Mouse (Mus musculus) Patski (cell line): ENCODE measurements around the gene Secisbp2. TPM values are rescaled to one million over a fixed set of nuclear protein-coding genes. Genes with fewer than 3 reads are reported as not detected.

Experiments used
- ATAC-seq: fragments of 100-300 bp; one replicate; pipeline ENCODE4 v1.8.0; 2021
- CTCF ChIA-PET: fragments of 350-600 bp; sonication (Branson Sonifier 250); formaldehyde crosslinking; loops from one replicate; lab custom pipeline; 2022; ENCODE audit warnings: inconsistent platforms; lab: Charles Lee
- POLR2A ChIA-PET: fragments of 350-600 bp; sonication (Branson Sonifier 250); formaldehyde crosslinking; loops from one replicate; lab custom pipeline; 2022; ENCODE audit warnings: antibody characterized with exemption, inconsistent platforms; lab: Charles Lee
- DNase-seq: peaks from one replicate; pipeline ENCODE4 v3.0.0-alpha.2; 2011; ENCODE audit warnings: low read depth, low spot score
- H3K27me3 ChIP-seq: fragments of 371-371 bp; one replicate; pipeline ENCODE4 v1.5.1; 2021
- CTCF ChIP-seq: fragments of 100-300 bp; IDR thresholded peaks from one replicate; pipeline ENCODE4 v1.5.1; 2021
- in situ Hi-C: fragments of 300-500 bp; cut with MboI; formaldehyde crosslinking; loops from 3 replicates; pipeline ENCODE4 v1.11.1; 2018; ENCODE audit warnings: low pct_unique_long_range_greater_than_20kb, mixed read lengths
- polyA plus RNA-seq: library from polyadenylated mRNA; unstranded; gene quantifications from one replicate; pipeline ENCODE4 v1.2.3, GENCODE M21; 2021

The Secisbp2 gene
- polyA plus RNA-seq, 1 experiment from 2014 or later = 16.1 TPM

DNA sequence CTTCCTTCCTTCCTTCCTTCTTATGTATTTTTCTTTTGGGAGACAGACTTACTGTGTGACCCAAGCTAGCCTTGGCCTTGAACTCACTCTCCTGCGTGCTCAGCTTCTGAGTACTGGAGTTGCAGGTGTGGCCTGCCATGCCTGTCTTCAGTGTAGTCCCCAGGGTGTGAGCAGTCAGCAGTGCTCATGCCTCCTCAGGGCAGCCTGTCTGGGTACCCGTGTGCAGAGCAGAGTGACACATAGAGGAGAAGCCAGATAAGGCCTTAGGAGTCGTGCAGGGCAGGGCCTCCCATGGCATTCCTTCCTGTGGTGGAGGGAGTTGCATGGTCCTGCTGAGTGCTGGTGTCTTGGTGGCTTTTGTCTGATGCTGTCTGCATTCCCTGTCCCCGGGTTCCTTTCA is 27.8 kb downstream of the Secisbp2 start:
- ChIA-PET CTCF (no interaction called here), POLR2A (interaction anchor here (1.8 kb wide), 1 partner anchor 11 kb away, joined by 10 read pairs; no protein-coding TSS in a partner anchor)
- in situ Hi-C loops = no loop called here
- ATAC-seq (no peak), DNase-seq (no peak)
- H3K27me3 ChIP-seq = no peaks in the 10 kb centered on the region
- no peak for TF ChIP-seq CTCF

- ChIA-PET POLR2A (no interaction called here), CTCF (no interaction called here)
- DNase-seq = no peak
- TF ChIP-seq CTCF = no peak
- no peaks in the 10 kb centered on the region for H3K27me3 ChIP-seq
- no peak for ATAC-seq
- in situ Hi-C loops = no loop called here
Observed at GRCm38 (mm10) chr13:51681076-51681475, 29.6 kb downstream of the Secisbp2 start.

DNA sequence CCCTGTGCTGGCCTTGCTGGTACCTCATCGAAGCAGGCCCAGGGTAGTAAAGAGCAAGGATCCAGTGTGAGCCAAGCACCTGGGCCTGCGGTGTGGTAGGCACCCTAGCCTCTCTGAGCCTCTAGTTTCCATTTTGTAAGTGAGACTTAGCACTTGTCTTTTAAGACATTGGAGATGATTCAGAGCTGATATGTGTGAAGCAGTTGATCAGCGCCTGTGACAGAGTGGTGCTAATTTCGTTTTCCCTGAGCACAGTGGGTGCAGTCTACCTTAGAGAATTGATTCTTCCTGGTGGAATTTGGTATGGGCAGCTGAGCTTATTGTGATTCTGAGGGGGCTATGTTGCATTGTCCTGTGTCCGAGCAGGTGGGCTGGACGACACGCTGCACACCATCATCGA is 30.1 kb downstream of the Secisbp2 start:
- no peaks in the 10 kb centered on the region for H3K27me3 ChIP-seq
- DNase-seq = no peak
- no peak for TF ChIP-seq CTCF
- POLR2A ChIA-PET = no interaction called here
- ATAC-seq = no peak
- CTCF ChIA-PET = no interaction called here
- in situ Hi-C loops = no loop called here

DNA sequence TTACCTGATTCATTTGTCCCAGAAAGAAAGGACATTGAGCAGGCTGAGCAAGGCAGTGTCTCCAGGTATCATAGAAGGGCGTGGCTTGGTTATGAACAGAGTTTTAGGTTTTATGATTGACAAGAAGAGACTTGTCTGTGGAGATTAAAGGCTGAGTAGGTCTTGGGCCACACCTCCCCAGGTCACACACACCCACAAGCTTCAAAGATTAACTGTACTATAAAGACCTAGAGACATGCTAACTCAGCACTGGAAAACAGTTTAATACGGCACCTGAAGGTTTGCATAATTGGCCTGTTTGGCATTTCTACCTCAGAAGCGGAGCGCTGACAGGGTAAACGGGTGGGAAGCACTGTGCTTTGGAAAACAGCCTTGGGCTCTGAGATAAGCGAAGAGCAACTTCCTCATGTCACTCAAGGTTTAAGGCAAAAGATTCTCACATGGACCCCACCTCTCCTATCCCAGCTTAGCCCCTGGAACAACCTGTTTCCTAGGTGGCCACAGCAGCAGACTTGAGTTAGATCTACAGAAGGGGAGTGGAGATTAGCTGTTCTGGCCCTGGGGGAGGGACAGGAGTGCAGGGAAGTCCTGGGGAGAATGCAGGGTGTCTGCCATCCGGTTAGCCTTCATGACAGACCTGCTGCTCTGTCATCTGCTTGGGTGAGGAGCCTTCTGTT is 33.9 kb downstream of the Secisbp2 start:
- ChIA-PET POLR2A (interaction anchor here (0.6 kb wide), 1 partner anchor 262 kb away, joined by 3 read pairs; no protein-coding TSS in a partner anchor), CTCF (no interaction called here)
- H3K27me3 ChIP-seq = no peaks in the 10 kb centered on the region
- no peak for TF ChIP-seq CTCF
- DNase-seq = no peak
- ATAC-seq = no peak
- in situ Hi-C loops = no loop called here

DNA sequence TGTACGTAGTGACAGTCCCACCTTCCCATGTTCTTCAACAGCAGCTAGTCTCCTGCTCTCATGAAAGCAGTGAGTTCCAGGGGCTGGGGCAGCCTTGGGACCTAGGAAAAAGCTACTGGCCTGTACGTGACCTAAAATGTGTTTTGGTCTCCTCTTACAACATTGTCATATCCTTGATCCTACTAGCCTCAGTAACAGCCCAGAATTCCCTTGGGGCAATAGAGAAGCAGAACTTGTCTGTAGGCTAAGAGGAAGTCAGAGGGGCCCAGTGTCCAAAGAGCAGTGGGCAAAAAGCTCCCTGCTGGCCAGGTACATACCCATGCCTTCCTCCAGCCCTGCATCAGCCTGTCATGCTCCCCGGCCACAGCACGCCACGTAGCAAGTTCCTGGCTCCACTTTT is 35.5 kb downstream of the Secisbp2 start:
- no peak for TF ChIP-seq CTCF
- in situ Hi-C loops = no loop called here
- ATAC-seq (no peak), DNase-seq (no peak)
- no peaks in the 10 kb centered on the region for H3K27me3 ChIP-seq
- POLR2A ChIA-PET = interaction anchor here (0.9 kb wide), 1 partner anchor 9 kb away, joined by 5 read pairs; no protein-coding TSS in a partner anchor
- CTCF ChIA-PET = no interaction called here

GRCm38 (mm10) chr13:51688688-51689087 is 37.2 kb downstream of the Secisbp2 start:
- no peak for TF ChIP-seq CTCF
- H3K27me3 ChIP-seq = no peaks in the 10 kb centered on the region
- ChIA-PET CTCF (interaction anchor here (1.6 kb wide), 1 partner anchor 12 kb away, joined by 5 read pairs; no protein-coding TSS in a partner anchor), POLR2A (interaction anchor here (0.6 kb wide), 1 partner anchor 129 kb away, joined by 3 read pairs; no protein-coding TSS in a partner anchor)
- peak; percentile 44 for ATAC-seq
- in situ Hi-C loops = no loop called here
- DNase-seq = no peak

DNA sequence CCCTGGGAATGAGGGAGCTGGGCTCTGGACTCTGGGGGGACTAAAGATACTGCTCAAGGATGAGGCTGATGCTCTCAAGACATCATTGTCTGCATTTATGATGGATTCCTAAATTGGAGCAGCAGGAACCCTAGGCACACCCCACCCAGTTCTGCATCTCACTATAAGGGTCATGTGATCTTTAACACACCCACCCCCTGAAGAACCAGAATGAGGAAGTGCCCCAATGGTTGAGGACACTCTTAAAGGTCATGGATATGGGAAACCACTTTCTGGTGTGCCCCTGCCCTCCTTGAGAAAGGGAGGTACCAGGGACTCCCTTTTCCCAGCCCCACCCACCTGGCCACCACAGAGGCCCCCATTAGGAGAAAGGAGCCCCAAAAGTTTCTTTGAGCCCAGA is 45.0 kb downstream of the Secisbp2 start:
- POLR2A ChIA-PET = no interaction called here
- CTCF ChIA-PET = interaction anchor here (1.2 kb wide), 1 partner anchor 14 kb away, joined by 3 read pairs; no protein-coding TSS in a partner anchor
- no peaks in the 10 kb centered on the region for H3K27me3 ChIP-seq
- ATAC-seq (no peak), DNase-seq (no peak)
- in situ Hi-C loops = no loop called here
- no peak for TF ChIP-seq CTCF

DNA sequence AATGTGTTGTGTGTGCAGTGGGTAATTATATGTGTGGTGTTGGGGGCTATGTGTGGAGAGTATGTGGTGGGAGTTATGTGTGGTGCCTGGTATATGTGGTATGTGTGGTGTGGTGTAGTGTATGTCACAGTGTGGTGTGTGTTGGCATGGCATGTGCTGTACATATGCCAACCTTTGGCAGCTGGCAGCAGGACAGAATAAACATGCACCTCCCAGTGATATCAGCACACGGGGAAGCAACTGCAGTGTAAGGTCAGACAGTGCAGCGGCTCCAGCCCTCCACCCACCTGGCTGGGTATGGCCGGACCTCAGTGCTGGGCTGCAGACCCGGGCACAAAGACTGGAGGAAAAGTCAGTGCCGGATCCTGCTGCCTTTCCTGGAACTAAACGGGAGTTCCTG is 46.0 kb downstream of the Secisbp2 start:
- in situ Hi-C loops = no loop called here

GRCm38 (mm10) chr13:51697897-51698296 is 46.4 kb downstream of the Secisbp2 start:
- ChIA-PET POLR2A (no interaction called here), CTCF (interaction anchor here (1.5 kb wide), 1 partner anchor 20 kb away, joined by 4 read pairs; no protein-coding TSS in a partner anchor)
- no peak for TF ChIP-seq CTCF
- in situ Hi-C loops = no loop called here
- DNase-seq = no peak
- no peaks in the 10 kb centered on the region for H3K27me3 ChIP-seq
- no peak for ATAC-seq

More for the DNA sequence above, 46.0 kb downstream of the Secisbp2 start:
- no peak for ATAC-seq
- TF ChIP-seq CTCF = no peak
- DNase-seq = no peak
- no peaks in the 10 kb centered on the region for H3K27me3 ChIP-seq
- ChIA-PET CTCF (interaction anchor here (1.5 kb wide), 1 partner anchor 19 kb away, joined by 4 read pairs; no protein-coding TSS in a partner anchor), POLR2A (no interaction called here)

GRCm38 (mm10) chr13:51698318-51698717 is 46.8 kb downstream of the Secisbp2 start:
- in situ Hi-C loops = no loop called here
- ATAC-seq (no peak), DNase-seq (no peak)
- CTCF ChIA-PET = interaction anchor here (1.5 kb wide), 1 partner anchor 20 kb away, joined by 4 read pairs; no protein-coding TSS in a partner anchor
- H3K27me3 ChIP-seq = no peaks in the 10 kb centered on the region
- POLR2A ChIA-PET = no interaction called here
- no peak for TF ChIP-seq CTCF

DNA sequence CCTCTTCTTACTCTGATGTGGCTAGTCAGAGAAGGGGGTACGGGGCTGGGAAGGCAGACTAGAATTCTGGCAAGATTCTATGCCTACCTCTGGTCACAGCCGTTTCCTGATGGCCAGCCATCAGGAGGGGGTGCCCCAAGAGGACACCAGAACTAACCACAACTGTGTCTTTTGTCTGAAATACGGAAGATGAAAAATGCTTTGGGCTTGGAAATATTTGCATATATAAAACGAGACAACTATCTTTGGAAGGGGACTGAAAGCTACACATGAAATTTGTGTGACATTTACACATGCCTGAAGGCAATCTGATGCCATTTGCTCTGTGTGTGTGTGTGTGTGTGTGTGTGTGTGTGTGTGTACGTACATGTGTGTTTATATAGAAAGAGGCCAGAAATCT is 52.4 kb downstream of the Secisbp2 start:
- CTCF ChIA-PET = no interaction called here
- DNase-seq = no peak
- POLR2A ChIA-PET = no interaction called here
- no peak for ATAC-seq
- in situ Hi-C loops = no loop called here
- TF ChIP-seq CTCF = no peak
- no peaks in the 10 kb centered on the region for H3K27me3 ChIP-seq
